Mouse (Mus musculus) cerebral cortex, adult 2 months (tissue): ENCODE data around the gene Olfr922.

Experiments used
- whole genome bisulfite sequencing: fragments of 180-500 bp; shearing (Covaris S2); methylation state at CpG from one replicate; pipeline ENCODE4 v1.1.7; 2018; 5-methylcytosine and 5-hydroxymethylcytosine counted together

Olfr922 gene

GRCm38 (mm10) chr9:38814314-38814713 is at the start of gene Olfr922:
Gene Olfr922, plus strand, starts transcription at chr9:38814614.
- WGBS: 69% methylated on average over 2 of the region's 2 CpGs

GRCm38 (mm10) chr9:38772768-38773167 is 41.6 kb upstream of the Olfr922 start, which contains the start of gene Olfr921:
Gene Olfr921, plus strand, starts transcription at chr9:38773068.

GRCm38 (mm10) chr9:38792689-38793088 is 21.7 kb upstream of the Olfr922 start:
- 84% methylated on average over 2 of the region's 2 CpGs for WGBS

GRCm38 (mm10) chr9:38815458-38815986 is 1.1 kb downstream of the Olfr922 start:
- WGBS: 89% methylated on average over 1 of the region's 1 CpGs

GRCm38 (mm10) chr9:38826245-38826644 is 11.8 kb downstream of the Olfr922 start, which contains the start of gene Olfr923:
Gene Olfr923, plus strand, starts transcription at chr9:38826545.
- 94% methylated on average over 1 of the region's 1 CpGs for WGBS

GRCm38 (mm10) chr9:38833027-38833426 is 18.6 kb downstream of the Olfr922 start:
- 70% methylated on average over 2 of the region's 2 CpGs for WGBS

GRCm38 (mm10) chr9:38844149-38844548 is 29.7 kb downstream of the Olfr922 start, which contains the start of gene Olfr924:
Gene Olfr924, plus strand, starts transcription at chr9:38844449.
- 93% methylated on average over 1 of the region's 1 CpGs for WGBS

GRCm38 (mm10) chr9:38854760-38855159 is 40.3 kb downstream of the Olfr922 start, which contains the start of gene Olfr26:
Gene Olfr26, plus strand, starts transcription at chr9:38855060.

